Mouse (Mus musculus): ENCODE data around the gene Parp4. TPM values are rescaled to one million over a fixed set of nuclear protein-coding genes. Genes with fewer than 3 reads are reported as not detected.

The Parp4 gene
- 2.1 and 2.6 TPM in 2 replicates for polyA plus RNA-seq (2015; fragmentation: Nextera tagmentation; extraction: Ambion mirVana)

DNA sequence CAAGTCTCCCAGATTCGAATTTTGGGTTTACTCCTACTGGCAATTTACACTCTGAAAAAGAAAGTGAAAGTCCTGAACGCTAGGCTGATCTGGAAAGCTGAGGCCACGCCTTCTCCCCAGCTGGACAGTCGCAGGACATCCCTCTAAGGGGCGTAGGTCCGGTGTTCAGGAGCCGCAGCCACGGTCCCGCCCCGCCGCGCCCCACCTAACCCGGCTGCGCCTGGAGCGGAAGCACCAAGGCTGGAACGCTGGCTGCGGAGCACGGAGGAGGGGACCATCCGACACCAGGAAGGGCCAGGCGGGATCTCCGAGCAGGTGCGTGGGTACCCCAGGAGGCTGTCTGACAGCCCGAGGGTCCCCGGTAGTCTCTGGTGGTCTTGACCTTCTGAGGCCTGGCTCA, at the start of gene Parp4, which contains the start of gene Cenpj:
Parp4 (plus strand) TSS at position 204 of the 400 bp plus-strand sequence.
Cenpj (minus strand) TSS at position 10 of the 400 bp plus-strand sequence.
- peak within 1 kb of the TSS; percentile 71 for H3K4me2 ChIP-seq
- peak within 1 kb of the TSS; percentile 57 for H3K4me3 ChIP-seq
- no peaks in the 10 kb centered on the region for H3K9me3 ChIP-seq
- 1% methylated on average over 24 of the region's 24 CpGs for WGBS
- peak within 1 kb of the TSS; percentile 75 for H3K9ac ChIP-seq
- no peaks in the 10 kb centered on the region for H3K27me3 ChIP-seq
- peaks cover 6% of the 10 kb centered on the region for H3K4me1 ChIP-seq
- H3K36me3 ChIP-seq = no peaks in the 10 kb centered on the region
- ATAC-seq (ENCODE audit: insufficient number of reproducible peaks, insufficient read depth, low FRiP score, low TSS enrichment, low read depth) = no peak
- H3K27ac ChIP-seq = no peak within 1 kb of the TSS

DNA sequence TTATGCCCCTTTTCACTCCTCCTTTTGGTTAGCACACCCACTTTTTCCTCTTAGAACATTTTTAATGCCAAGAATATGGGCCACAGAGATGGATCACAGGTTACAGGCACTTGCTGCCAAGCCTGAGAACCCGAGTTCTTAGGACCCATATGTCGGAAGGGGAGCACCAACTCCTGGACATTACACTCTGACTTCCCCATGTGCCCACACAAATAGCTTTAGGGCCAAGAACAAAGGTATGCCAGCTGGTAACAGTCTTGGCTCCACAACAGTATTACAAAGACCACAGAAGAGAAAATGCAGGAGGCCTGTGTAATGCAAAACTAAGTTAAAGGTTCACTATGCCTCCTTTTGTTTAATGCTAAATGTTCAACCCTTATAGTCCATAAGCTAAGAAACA, 44.6 kb upstream of the Parp4 start:
- Histone ChIP-seq H3K4me1 (no peaks in the 10 kb centered on the region), H3K9ac (no peak overlapping the region), H3K9me3 (no peaks in the 10 kb centered on the region), H3K4me2 (no peak overlapping the region), H3K27ac (no peak overlapping the region), H3K27me3 (no peaks in the 10 kb centered on the region), H3K36me3 (peaks cover 34% of the 10 kb centered on the region), H3K4me3 (no peak overlapping the region)
- WGBS = 88% methylated on average over 2 of the region's 2 CpGs
- no peak for ATAC-seq (ENCODE audit: insufficient number of reproducible peaks, insufficient read depth, low FRiP score, low TSS enrichment, low read depth)

DNA sequence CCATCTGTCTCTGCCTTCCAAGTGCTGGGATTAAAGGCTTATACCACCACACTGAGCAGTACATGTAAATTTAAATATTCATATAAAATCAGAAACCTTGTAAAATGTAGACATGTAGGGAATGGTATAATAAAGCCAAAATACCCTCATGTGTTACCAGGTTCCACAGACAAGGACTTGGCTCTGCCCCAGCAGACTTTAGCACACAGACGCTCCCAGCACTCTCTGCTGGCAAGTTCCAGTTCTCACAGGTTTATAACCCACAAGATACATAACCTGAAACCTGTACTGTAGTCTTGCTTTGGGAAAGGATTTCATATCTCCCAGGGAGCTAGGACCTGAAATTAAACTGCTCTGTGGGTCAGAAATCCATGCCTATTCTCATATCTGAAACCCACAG, 30.5 kb upstream of the Parp4 start:
- Histone ChIP-seq H3K27me3 (no peaks in the 10 kb centered on the region), H3K4me2 (no peak overlapping the region), H3K9ac (no peak overlapping the region), H3K4me3 (no peak overlapping the region), H3K36me3 (peaks cover 16% of the 10 kb centered on the region), H3K4me1 (no peaks in the 10 kb centered on the region), H3K27ac (no peak overlapping the region), H3K9me3 (no peaks in the 10 kb centered on the region)
- ATAC-seq (ENCODE audit: insufficient number of reproducible peaks, insufficient read depth, low FRiP score, low TSS enrichment, low read depth) = no peak
- WGBS = 68% methylated on average over 1 of the region's 1 CpGs

DNA sequence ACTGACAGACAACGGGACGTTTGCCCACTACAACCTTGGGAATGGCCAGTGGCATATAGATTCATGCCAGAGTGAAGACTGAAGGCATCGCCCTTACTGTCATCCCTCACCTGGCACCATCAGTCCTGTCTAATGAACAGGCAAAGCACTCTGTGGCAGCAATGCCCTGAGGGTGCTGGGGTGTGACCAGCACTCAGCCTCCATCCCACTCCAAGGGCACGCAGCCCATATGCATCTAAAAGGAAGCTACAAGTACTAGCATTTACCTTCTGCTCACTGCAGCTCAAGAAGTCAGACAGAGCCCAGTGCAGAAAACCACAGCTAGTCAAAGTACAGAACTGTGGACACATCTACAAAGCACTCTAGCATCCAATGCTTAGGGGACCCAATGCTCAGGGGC, 29.9 kb upstream of the Parp4 start:
- H3K27ac ChIP-seq = no peak overlapping the region
- H3K9ac ChIP-seq = no peak overlapping the region
- WGBS = 88% methylated on average over 4 of the region's 4 CpGs
- H3K4me2 ChIP-seq = no peak overlapping the region
- H3K4me1 ChIP-seq = no peaks in the 10 kb centered on the region
- H3K27me3 ChIP-seq = no peaks in the 10 kb centered on the region
- H3K4me3 ChIP-seq = no peak overlapping the region
- ATAC-seq (ENCODE audit: insufficient number of reproducible peaks, insufficient read depth, low FRiP score, low TSS enrichment, low read depth) = no peak
- H3K9me3 ChIP-seq = no peaks in the 10 kb centered on the region
- H3K36me3 ChIP-seq = peaks cover 16% of the 10 kb centered on the region

DNA sequence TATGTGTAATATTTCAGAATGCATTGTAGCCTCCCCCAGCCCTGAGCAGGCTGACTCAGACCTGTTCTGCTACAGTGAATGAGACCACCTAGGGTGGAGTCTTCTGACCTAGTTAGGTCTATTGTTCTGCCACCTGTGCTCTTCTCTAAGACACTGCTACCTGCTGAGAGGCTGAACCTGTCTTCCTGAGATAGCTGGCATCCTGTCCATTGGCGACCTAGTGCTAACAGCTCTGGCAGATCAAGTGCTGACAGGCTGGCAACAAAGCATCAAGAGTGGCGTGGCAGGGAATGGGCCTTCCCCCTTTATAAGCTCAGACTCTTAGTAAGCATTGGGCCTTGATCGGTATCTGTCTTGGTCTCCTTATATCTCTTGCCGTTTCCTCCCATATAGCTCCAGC, 24.5 kb upstream of the Parp4 start:
- H3K4me2 ChIP-seq = no peak overlapping the region
- WGBS = 89% methylated on average over 4 of the region's 4 CpGs
- H3K27me3 ChIP-seq = no peaks in the 10 kb centered on the region
- H3K27ac ChIP-seq = no peak overlapping the region
- no peak overlapping the region for H3K9ac ChIP-seq
- no peaks in the 10 kb centered on the region for H3K9me3 ChIP-seq
- ATAC-seq (ENCODE audit: insufficient number of reproducible peaks, insufficient read depth, low FRiP score, low TSS enrichment, low read depth) = no peak
- H3K4me1 ChIP-seq = no peaks in the 10 kb centered on the region
- peaks cover 38% of the 10 kb centered on the region for H3K36me3 ChIP-seq
- H3K4me3 ChIP-seq = no peak overlapping the region

DNA sequence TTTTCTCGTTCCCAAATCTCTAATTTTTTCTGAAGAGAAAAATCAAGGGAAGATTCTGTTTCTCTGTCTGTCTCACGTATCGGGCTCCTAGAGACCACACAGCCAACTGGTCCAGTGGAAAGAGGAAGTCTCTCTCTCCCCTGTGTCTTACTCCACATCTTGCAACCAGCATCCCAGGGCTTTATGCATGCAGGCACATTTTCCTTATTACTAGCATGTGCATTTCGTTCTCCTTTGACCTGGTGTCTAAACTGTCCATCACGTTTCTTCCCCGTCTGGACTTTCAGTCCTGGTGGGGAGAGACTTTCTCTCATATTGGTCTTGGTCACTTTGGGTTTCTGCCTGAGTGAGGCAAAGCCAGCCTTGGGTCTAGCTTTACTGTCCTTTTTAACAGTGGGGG, 22.5 kb upstream of the Parp4 start:
- Histone ChIP-seq H3K36me3 (peaks cover 37% of the 10 kb centered on the region), H3K4me2 (no peak overlapping the region), H3K9ac (no peak overlapping the region), H3K4me1 (no peaks in the 10 kb centered on the region), H3K9me3 (no peaks in the 10 kb centered on the region), H3K27me3 (no peaks in the 10 kb centered on the region), H3K27ac (no peak overlapping the region), H3K4me3 (no peak overlapping the region)
- ATAC-seq (ENCODE audit: insufficient number of reproducible peaks, insufficient read depth, low FRiP score, low TSS enrichment, low read depth) = no peak
- WGBS = 75% methylated on average over 6 of the region's 6 CpGs

DNA sequence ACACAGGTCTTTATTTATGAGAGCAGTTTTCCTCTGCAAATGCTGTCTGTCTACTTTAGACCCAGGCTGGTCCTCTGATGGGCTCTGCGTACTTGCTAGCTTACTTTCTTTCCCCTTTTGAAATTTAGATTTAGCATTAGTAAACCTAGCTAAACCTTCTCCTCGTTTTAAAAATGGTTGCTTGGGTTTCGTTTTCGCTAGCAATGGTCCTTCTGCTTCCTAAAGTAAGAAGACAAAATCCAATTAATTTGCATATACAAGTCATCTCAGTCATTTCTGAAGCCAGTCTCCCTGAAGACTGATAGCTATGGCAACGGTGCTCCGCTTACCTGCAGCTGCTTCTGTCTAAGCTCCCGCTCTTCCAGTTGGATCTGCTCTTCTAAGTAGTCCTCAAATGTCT, 22.1 kb upstream of the Parp4 start:
- H3K4me2 ChIP-seq = no peak overlapping the region
- no peak for ATAC-seq (ENCODE audit: insufficient number of reproducible peaks, insufficient read depth, low FRiP score, low TSS enrichment, low read depth)
- WGBS = 94% methylated on average over 7 of the region's 7 CpGs
- no peaks in the 10 kb centered on the region for H3K9me3 ChIP-seq
- no peak overlapping the region for H3K9ac ChIP-seq
- no peaks in the 10 kb centered on the region for H3K4me1 ChIP-seq
- no peaks in the 10 kb centered on the region for H3K27me3 ChIP-seq
- H3K36me3 ChIP-seq = peaks cover 40% of the 10 kb centered on the region
- H3K27ac ChIP-seq = no peak overlapping the region
- no peak overlapping the region for H3K4me3 ChIP-seq

DNA sequence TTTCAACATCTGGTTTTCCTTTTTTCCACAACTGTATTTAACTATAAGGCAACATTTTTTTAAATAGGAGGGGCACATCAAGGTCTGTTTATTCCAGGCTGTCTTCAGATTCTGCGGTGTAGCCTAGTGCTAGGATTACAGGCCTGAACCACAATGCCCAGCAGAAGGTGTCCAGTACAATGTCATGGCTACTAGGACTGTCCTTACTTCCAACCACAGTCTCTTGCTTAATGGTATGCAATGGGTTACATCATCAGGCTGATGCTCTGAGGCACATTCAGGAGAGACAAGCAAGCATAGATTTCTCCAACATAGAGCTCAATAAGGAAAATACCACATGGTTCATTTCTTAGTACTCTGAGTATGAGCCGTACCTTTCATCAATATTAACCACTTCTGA, 20.7 kb upstream of the Parp4 start:
- Histone ChIP-seq H3K9ac (no peak overlapping the region), H3K27ac (no peak overlapping the region), H3K4me2 (no peak overlapping the region), H3K27me3 (no peaks in the 10 kb centered on the region), H3K9me3 (no peaks in the 10 kb centered on the region), H3K4me3 (no peak overlapping the region), H3K36me3 (peaks cover 45% of the 10 kb centered on the region), H3K4me1 (no peaks in the 10 kb centered on the region)
- 87% methylated on average over 2 of the region's 2 CpGs for WGBS
- ATAC-seq (ENCODE audit: insufficient number of reproducible peaks, insufficient read depth, low FRiP score, low TSS enrichment, low read depth) = no peak

DNA sequence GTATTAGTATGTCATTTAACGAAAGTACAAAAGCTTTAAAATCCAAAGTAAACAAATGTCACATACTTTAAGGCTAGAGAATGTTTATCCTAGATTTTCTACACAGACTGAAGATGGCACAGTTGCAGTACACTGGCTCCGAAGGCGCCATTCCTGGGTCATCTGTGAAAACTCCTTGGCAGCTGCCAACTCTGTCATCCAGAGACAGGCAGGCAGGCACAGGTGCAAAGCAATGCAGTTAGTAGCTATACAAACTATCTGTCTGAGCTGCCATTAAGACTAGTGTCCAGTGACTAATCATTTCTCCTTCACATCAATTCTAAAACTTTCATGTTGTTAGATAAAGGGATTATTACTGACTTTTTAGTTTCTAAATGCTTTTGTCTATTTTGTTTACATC, 16.3 kb upstream of the Parp4 start:
- Histone ChIP-seq H3K4me3 (no peak overlapping the region), H3K27me3 (no peaks in the 10 kb centered on the region), H3K36me3 (peaks cover 26% of the 10 kb centered on the region; the same call in 1 of the 2 replicates), H3K4me2 (no peak overlapping the region), H3K27ac (no peak overlapping the region), H3K4me1 (no peaks in the 10 kb centered on the region), H3K9me3 (no peaks in the 10 kb centered on the region), H3K9ac (no peak overlapping the region)
- no peak for ATAC-seq (ENCODE audit: insufficient number of reproducible peaks, insufficient read depth, low FRiP score, low TSS enrichment, low read depth)
- WGBS = 88% methylated on average over 3 of the region's 3 CpGs

DNA sequence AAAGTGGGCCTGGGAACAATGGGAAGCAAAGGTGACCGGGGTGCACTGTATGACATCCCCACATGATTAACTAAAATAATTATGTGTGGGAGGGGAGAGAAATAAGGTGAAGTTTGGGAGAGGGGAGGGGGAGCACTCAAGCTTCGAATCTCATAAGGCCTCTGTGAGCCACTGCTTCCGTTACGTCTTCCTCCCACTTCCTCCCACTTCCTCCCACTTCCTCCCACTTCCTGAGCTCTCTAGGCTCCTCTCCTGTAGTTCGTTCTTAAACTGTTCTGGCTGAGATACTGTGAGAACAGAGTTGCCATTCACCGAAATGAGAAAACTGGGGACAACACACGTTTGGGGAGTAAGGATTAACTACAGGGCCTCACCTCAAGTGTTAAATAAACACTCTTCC, 7.9 kb upstream of the Parp4 start:
- no peaks in the 10 kb centered on the region for H3K27me3 ChIP-seq
- no peak overlapping the region for H3K4me3 ChIP-seq
- H3K4me2 ChIP-seq = no peak overlapping the region
- peaks cover 7% of the 10 kb centered on the region; the same call in 1 of the 2 replicates for H3K4me1 ChIP-seq
- no peak overlapping the region for H3K9ac ChIP-seq
- no peak overlapping the region for H3K27ac ChIP-seq
- ATAC-seq (ENCODE audit: insufficient number of reproducible peaks, insufficient read depth, low FRiP score, low TSS enrichment, low read depth) = no peak
- peaks cover 19% of the 10 kb centered on the region; the same call in 1 of the 2 replicates for H3K36me3 ChIP-seq
- H3K9me3 ChIP-seq = no peaks in the 10 kb centered on the region
- WGBS = 76% methylated on average over 7 of the region's 7 CpGs

DNA sequence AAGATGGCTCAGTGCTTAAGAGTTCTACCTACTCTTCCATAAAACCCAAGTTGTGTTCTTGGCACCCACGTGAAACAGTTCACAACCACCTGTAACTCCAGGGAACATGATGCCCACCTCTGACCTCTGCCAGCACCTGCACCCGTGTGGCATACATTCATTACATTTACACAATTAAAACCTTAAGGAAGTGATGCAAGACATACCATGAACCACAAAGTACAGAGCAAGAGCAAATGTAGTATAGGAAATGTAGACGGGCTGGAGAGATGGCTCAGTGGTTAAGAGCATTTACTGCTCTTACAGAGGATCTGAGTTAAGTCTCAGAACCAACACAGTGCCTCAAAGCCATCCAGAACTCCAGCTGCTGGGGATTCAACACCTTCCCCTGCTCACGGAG, 6.4 kb upstream of the Parp4 start:
- H3K4me3 ChIP-seq = no peak overlapping the region
- no peak for ATAC-seq (ENCODE audit: insufficient number of reproducible peaks, insufficient read depth, low FRiP score, low TSS enrichment, low read depth)
- no peaks in the 10 kb centered on the region for H3K9me3 ChIP-seq
- H3K27ac ChIP-seq = no peak overlapping the region
- H3K9ac ChIP-seq = no peak overlapping the region
- H3K36me3 ChIP-seq = 0 out of 2 replicates have a peak, but pooled peaks cover 9% of the 10 kb centered on the region
- no peaks in the 10 kb centered on the region for H3K27me3 ChIP-seq
- no peak overlapping the region for H3K4me2 ChIP-seq
- peaks cover 9% of the 10 kb centered on the region; the same call in 1 of the 2 replicates for H3K4me1 ChIP-seq
- WGBS = 71% methylated on average over 4 of the region's 4 CpGs

DNA sequence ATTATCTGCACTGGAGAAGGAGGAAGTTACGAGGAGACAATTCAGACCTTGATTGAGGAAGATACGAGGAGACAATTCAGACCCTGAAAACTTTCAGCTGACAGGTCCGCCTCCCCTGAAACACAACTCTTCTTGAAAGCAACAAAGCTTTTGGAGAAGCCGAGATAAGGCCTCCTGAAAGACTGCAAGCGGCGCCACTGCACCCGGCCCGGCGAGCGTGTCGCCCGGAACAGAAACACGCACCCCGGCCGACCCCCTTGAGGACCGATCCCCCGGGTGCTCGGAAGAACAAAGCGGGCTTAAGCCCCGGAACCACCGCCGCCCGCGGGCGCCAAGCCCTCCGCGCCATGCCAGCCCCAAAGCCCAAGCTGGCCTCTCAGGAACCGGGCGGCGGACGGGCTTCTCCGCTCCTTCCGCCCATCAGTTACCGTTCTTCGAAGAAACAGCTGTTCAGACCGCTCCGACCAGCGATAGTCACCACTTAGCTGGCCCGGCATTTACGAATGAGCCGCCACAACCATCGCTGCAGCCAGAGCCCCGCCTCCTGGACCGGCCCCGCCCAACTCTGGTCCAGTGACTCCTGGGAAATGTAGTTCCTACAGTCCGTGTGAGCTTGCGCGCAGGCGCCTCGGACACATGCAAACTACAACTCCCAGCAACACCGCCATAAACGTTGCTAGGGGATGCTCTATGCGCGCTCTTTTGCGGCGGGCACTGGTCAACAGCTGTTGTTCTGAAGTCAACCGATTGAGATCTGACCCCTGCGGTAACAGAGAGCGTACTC, 3.9 kb upstream of the Parp4 start:
- Histone ChIP-seq H3K36me3 (0 out of 2 replicates have a peak, but pooled peaks cover 2% of the 10 kb centered on the region), H3K4me3 (peak overlapping the region; percentile 79), H3K4me2 (peak overlapping the region; percentile 71), H3K27me3 (no peaks in the 10 kb centered on the region), H3K27ac (peak overlapping the region; percentile 34; the same call in 1 of the 2 replicates), H3K4me1 (peaks cover 9% of the 10 kb centered on the region; the same call in 1 of the 2 replicates), H3K9me3 (no peaks in the 10 kb centered on the region), H3K9ac (peak overlapping the region; percentile 81)
- under 1% methylated on average over 59 of the region's 59 CpGs for WGBS
- ATAC-seq (ENCODE audit: insufficient number of reproducible peaks, insufficient read depth, low FRiP score, low TSS enrichment, low read depth) = peak; percentile 97

Measured in embryonic facial prominence, embryonic 13.5 days (tissue).